Mouse (Mus musculus): ENCODE data around the gene Muc4.

Muc4 gene

DNA sequence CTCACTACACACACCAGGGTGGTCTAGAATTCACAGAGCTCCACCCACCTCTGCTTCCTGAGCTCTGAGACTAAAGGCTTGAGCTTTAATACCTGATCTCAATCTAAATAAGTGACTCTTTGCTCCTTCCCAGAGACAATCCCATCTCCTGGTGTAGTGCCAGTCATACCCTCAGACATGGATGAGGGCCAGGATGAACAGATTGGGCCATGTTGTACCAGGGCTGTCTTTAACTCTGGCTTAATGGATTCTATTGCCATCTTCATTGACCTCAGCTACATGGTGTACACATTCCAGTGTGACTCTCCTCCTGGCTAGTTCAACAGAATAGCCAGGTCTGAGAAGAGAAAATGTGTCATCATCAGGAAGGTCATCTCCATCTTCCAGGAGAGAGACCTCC lies 9.2 kb upstream of the Muc4 start:
- DNase-seq (ENCODE audit: low read depth in 1 of 2, low spot score in 2 of 2): no peak

DNA sequence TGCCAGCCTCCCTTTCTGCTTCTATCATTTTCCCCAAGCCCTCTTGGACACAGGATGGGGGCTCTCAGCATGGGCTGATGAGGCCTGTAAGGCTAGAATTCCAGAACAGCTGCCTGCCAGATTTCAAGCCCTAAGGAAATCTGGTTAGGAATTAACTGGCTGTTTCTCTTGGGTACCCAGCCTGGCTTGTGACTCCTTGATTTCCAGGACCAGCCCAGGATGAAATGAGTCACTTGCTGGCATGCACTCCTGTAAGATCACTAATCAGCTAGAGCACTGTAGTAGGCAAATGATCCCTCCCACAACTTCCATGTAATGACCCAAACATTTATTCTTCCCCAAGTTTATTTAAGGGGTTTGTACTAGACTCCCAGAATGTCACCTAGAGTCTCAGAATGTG lies 7.4 kb upstream of the Muc4 start:
- no peak for DNase-seq (ENCODE audit: low read depth in 1 of 2, low spot score in 2 of 2)

DNA sequence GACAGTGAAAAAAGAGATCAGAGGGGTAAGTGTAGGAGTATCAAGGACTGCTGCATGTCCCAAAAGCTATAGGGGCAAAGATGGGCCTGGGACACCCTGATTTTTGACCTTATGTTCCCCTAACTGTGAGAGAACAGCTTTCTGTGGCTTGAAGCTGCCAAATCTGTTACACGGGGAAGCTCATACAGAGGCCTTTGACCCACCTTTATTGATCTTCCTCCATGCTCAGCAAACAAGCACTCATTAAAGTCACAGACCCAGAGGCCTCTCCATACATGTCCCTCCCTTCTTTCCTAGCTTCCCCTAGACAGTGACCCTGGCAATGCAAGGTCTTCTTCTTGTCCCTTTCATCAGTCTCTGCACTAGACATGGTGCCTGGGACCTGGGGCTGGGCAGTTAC lies 7.0 kb upstream of the Muc4 start:
- no peak for DNase-seq (ENCODE audit: low read depth in 1 of 2, low spot score in 2 of 2)

DNA sequence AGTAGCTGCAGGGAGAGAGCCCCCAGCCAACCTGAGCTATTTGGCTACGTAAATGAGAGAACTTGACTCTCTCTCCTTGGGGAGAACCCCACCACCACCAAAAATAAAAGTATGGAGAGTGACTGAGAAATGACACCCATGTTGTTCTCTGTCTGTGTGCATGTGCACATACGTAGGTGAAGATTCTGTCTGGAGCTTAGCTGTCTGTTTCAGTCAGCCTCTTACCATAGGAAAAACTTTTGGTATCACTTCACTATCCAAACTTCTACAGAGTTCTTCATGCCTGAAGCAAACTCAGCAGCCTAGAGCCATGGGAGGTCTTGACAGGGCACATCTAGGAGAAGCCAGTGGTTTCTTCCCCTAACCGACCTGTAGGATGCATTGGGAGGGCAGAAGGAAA lies 2.5 kb upstream of the Muc4 start:
- no peak for DNase-seq (ENCODE audit: low read depth in 1 of 2, low spot score in 2 of 2)

DNA sequence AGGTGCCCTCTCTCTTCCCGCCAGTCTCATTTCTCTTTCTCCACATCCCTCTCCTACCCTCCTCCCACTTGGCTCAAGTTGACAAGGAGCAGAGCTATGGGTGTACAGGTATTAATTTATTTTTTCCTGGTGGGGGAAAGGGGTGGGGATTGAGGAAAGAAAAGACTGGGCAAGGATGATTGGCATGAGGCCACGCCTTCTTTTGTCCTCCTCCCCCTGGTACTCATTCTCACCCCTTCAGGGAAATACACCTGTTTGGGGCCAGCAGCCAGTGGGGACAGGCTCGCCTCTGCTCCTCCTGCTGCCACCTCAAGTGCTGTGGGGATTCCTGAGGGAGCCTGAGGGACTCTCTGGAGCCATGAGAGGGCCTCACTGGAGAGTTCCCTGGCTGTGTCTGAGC lies 336 bp downstream of the Muc4 start:
- no peak for DNase-seq (ENCODE audit: low read depth in 1 of 2, low spot score in 2 of 2)

DNA sequence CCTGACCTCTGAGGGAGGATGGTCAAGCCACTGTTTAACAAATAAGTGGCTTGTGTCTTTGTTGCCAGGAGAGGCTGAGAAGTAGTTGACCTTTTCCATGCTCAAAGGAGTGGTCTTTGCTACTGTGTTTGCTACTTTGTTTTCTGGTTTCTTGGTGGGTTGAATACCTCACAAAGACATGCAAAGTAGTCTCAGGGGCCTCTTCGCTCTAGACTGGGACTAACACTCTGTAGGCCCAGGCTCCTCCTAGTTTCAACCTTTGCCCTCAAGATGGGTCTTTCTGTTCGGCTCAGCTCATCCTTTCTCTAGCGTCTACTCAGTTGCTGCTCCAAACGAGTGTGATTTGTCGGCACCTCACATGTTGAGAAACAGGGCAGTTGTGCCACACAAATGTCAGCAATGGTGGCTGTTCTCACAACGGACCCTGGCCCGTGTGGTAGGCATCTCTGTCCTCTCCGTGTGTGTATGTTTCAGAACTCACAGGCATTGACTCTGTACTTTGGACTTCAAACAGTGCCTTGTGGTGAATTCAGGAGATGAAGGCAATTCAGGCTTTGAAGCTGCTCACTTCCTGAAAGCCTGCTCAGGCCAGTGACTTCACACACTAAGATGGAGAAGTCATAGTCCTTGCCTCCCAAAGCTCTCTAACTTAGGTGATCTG lies 4.4 kb downstream of the Muc4 start:
- DNase-seq (ENCODE audit: low read depth in 1 of 2, low spot score in 2 of 2): no peak

DNA sequence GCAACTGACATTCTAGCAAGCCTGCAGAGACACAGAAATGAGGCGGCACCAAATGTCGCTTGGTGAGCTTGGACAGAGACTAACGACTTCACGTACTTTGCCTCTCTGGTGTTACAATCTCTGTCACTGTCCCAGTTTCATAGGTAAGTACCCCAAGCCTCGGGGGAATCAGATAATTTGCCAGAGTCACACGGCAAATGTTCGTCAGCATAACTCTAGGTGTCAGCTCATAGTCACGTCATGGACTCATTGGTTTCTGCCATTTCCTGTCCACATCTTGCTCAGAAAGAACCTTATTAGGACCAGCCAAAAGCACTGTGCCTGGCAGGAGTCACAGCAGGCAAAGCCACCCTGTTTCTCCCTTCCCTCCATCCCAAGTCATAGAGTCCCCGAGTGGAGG lies 5.7 kb downstream of the Muc4 start:
- no peak for DNase-seq (ENCODE audit: low read depth in 1 of 2, low spot score in 2 of 2)

DNA sequence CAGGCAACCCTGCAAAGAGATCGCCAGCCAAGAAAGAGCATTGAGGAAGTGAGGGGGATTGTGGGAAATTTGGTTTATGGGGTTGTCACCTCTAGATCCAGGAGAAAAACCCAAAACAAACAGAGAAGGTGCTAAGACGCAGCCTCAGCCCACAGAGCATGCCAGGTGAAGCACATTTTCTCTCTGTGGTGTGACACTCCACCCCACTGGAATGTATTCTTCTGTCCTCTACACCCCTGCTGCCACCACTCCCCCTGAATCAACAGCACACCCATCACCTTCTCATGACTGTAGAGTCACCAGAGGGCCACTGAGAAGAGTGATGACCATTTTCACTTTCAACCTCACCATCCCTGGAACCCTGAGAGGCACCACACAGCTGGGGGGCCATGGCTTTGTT lies 7.0 kb downstream of the Muc4 start:
- no peak for DNase-seq (ENCODE audit: low read depth in 1 of 2, low spot score in 2 of 2)

DNA sequence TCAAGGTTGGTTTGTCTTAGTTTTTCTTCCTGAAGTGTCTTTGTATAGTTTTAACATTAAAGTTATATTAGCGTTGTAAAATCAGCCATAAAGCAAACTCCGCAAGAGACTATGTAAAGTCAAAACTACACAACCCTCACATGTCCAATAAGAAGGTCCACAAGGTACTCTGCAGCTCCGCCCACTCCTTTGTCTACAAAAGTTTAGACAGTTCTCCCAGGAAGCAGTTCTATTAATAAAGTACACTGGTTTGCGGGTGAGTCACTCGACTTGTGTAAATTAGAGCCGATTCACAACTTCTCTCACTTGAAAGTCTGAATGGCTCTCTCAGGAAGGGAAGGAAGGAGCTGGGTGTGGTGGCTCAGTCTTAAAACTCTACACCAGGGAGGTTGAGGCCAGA lies 10.2 kb downstream of the Muc4 start:
- no peak for DNase-seq (ENCODE audit: low read depth in 1 of 2, low spot score in 2 of 2)

DNA sequence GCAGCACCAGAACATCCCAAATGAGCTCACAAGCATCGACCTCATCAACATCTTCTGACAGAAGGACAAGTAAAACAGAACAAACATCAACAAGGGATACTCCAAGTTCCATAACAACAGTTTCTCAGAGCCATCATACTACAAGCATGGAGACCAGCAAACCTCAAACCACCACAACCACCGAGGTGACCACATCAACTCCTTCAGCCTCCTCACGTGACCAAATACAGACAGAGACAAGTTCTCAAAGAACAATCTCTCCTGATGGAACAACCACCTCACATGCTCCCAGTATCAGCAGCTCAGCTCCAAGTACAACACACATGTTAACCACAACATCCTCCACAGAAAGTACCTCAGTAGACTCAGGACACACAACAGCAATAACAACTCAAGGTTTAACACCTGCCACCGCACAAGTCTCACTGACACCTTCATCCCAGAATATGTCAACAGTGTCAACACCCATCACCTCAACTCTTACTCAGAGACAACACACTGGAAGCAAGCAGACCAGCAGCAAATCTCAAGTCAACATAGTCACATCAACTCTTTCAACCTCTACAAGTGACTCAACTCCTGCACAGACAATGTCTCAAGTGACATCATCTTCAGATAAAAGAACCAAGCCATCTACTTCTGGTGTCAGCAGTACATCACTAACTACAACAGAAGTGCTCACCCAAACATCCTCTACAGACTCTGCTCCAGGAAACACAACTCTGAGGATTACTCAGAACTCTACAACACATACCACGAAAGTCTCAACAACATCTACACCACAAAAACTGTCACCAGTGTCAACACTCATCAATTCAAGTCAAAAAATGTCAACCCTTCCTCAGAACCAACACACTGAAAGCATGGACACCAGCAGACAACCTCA lies 14.8 kb downstream of the Muc4 start:
- DNase-seq (ENCODE audit: low read depth in 1 of 2, low spot score in 2 of 2): no peak

DNA sequence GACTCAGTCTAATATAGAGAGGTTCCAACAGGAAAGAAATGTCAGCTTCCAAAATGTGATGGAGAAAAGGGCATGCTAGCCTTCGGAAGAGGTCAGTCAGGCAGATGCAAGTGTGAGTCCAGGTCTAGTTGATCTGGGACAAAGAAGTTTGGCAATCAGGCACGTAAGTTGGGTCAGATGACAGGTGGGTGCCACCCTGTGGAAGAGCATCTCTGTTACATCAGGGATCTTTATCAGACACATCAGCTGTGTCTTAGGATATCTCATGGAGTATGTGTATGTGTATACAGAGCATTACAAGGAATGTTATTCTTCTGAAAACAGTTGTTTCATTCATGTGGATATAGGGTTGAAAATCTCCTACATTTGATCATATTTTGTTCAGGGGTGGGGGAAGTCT lies 28.9 kb downstream of the Muc4 start:
- DNase-seq (ENCODE audit: low read depth in 1 of 2, low spot score in 2 of 2): no peak

DNA sequence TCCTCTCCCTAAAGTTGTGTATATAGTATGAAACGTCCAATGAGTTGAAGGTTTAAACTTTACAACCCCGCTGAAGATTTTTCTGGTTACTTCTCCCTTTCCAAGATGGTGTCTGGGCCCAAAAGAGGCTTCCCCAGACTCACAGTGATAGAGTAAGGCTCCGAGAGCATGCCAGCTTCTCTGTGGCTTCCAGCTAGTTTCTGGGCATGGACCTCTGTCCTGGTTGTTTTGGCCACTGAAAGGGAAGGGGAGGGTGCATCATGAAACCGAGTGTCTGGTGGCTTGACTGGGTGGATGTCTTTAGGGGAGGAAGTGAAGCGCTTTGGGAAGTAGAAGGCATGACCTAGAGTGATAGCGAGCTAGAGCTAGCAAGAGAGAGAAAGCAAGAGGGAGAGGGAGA lies 29.3 kb downstream of the Muc4 start:
- no peak for DNase-seq (ENCODE audit: low read depth in 1 of 2, low spot score in 2 of 2)

DNA sequence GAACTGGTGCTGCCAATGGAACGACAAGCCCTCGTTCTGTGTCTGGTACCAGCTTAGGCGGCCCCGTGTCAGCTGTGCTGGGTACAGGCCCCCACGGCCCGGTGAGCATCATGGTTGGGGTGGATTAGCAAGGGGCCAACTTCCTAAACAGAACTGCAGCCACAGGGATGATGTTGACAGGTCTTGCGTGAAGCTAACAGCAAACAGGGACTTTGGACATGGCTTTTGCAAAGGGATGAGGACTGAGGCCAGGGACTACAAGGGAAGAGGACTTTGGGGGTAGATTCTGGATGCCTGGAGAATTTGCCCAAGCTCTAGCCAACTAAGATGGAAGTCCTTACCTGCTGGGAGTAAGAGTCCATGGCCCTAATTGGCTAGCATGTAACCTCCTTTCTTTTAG lies 31.2 kb downstream of the Muc4 start:
- DNase-seq (ENCODE audit: low read depth in 1 of 2, low spot score in 2 of 2): no peak

DNA sequence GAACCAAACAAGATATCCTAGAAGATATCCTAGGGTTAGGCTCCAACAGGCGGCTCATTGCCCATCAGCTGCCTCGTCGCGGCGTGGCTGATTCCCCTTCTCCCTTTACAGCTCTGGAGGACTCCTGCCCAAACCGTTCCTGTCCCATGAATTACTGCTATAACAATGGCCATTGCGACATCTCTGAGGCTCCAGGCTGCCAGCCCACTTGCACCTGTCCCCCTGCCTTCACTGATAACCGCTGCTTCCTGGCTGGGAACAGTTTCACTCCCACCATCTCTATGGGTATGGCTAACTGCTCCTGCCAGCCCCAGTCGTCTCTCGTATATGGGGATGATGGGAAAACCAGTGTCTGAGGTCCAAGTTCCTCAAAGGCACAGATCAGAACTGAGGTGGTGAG lies 41.0 kb downstream of the Muc4 start:
- DNase-seq (ENCODE audit: low read depth in 1 of 2, low spot score in 2 of 2): no peak

DNA sequence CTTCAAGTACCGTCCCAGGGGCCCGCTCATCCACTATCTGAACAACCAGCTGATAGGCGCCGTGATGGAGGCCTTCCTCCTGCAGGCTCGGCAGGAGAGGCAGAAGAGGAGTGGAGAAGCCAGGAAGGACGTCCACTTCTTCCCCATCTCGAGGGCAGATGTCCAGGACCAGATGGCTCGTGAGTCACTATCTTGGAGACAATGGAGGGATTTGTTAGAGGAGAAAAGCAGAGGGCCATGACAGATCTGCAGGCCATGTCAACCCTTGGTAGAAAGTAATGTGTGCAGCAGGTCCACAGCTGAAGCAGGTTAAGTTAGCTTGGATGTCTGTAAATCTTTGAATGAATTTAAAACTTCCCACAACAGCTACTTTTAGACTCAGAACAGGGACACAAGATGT lies 43.3 kb downstream of the Muc4 start:
- no peak for DNase-seq (ENCODE audit: low read depth in 1 of 2, low spot score in 2 of 2)

DNA sequence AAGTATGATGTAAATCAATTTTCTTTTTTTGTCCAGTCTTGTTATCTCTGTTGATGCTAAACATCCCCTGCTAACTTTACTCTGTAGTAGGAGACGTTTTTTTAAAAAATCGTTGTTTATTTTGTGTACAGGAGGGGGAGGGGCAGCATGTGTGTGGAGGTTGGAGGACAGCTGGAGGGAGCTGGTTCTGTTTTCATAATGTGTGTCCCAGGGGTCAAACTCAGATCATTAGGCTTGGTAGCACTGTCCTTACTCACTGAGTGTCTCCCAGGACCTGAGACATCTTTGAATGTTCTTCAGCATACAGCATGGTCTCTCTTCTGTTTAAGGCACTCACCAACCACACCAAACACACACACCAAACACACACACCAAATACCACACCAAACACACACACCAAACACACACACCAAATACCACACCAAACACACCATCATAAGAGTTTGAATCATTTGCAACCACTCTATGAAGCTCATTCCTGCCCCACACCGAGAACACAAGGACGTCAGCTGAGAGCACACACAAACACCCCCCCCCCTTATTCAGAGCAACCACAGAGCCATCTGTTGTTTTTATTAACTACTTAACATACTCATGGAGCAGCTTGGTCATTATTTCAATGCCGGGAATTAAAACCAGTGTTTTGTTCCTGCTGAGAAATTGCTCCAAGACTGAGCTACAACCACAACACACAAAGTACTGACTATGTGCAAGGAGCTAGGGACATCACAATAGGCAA lies 47.8 kb downstream of the Muc4 start:
- no peak for DNase-seq (ENCODE audit: low read depth in 1 of 2, low spot score in 2 of 2)

DNA sequence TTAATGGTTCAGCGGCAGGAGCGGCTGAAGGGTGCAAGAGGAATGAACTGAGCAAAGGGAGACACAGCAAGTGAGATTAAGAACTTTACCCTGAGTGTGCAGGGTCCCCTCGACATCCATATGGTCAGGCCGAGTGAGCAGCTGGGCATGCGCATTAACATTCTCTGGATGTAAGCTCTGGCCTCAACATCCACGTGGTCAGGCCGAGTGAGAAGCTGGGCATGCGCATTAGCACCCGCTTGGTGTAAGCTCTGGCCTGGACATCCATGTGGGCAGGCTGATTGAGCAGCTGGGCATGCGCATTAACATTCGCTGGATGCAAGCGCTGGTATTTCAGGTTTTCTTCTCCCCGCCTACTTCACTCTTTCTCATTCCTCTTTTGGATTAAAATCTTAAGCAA lies 49.2 kb downstream of the Muc4 start:
- DNase-seq (ENCODE audit: low read depth in 1 of 2, low spot score in 2 of 2): no peak

DNA sequence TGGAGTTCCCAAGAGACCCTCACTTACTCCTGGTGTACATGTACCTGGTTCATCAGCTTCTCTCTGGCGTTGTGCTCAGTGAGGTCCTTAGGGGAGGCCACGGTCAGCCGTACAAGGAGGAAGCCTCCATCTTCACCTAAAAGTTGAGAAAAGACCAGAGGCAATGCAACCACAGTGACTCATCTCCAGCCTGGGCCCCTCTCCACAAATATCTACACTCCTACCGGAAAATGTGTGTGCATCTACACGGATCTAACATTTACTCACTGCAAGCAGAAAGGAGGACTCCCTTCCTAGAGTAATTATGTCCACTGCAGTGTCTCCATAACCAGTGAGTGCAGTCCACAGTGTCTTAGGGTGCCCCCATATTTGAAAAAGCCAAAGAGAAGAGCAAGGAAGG lies 54.4 kb downstream of the Muc4 start:
- no peak for DNase-seq (ENCODE audit: low read depth in 1 of 2, low spot score in 2 of 2)

DNA sequence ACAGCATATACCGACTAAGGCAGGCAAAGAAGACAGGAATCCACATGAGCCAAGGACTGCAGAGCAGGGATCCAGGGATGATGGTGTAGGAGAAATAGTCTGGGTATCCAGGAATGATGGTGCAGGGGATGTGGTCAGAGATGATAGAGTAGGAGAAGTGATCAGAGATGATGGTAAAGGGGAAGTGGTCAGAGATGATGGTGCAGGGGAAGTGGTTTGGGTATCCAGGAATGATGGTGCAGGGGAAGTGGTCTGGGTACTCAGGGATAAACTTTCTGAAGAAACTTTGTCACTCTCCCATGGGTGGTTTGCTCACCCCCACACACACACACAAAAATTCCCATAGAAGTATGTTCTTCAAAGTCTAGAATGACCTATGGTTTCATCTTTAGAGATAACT lies 59.5 kb downstream of the Muc4 start:
- DNase-seq (ENCODE audit: low read depth in 1 of 2, low spot score in 2 of 2): no peak

DNA sequence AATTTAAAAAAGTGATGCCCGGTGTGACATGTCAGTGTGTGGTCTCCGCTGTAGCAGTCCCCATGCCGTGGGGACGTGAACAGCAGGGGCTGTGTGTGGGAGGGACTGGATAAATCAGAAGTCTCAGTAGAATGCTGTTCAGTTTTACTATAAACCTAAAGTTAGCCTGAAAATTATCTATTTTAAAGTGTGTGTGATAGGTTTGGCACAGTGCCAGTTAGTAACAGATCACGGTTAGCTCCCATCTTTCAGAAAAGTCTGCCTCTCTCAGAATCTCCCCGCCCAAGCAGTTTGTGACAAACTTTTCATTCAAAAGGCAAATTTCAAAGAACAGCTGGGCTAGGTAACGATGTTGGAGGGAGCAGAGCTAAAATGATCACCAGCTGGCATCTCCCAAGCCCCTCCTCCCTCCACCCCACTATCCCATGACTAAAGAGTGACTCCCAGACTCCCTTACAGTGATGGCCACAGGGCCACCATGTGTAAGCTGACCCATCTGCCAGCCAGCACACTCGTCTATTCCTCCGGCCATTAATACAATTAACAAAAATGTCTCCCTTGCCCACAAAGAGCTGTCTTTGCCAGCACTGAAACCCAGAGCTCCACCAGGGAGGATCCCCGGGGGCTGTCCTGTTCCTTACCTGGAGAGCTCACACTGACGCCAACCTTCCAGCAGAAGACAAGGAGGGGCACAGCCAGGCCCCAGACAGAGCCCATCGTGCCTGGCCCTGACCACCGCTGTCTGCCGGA lies 61.2 kb downstream of the Muc4 start:
- DNase-seq (ENCODE audit: low read depth in 1 of 2, low spot score in 2 of 2): no peak

DNA sequence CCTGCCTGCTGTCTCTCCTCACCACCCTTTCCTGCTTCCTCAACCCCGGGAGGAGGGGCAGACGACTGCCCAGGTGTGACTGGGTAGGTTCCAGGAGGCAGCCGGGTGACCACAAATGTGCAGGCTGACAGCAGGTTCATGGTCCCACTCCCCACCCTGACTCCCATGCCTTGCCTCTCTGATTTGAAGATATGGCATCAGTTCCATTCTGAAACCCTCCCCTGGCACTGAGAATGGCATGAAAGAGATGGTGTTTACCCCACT lies 61.7 kb downstream of the Muc4 start, which contains the start of gene Muc20:
Muc20 (minus strand) TSS at position 10 of the 264 bp plus-strand sequence.
- DNase-seq (ENCODE audit: low read depth in 1 of 2, low spot score in 2 of 2): no peak

Measured in monocyte, adult 2 months (primary cell).